Mouse (Mus musculus): ENCODE results near the gene Olfr62. TPM values are rescaled to one million over a fixed set of nuclear protein-coding genes. Genes with fewer than 3 reads are reported as not detected.

The Olfr62 gene
- polyA plus RNA-seq, 1 experiment = not detected

DNA sequence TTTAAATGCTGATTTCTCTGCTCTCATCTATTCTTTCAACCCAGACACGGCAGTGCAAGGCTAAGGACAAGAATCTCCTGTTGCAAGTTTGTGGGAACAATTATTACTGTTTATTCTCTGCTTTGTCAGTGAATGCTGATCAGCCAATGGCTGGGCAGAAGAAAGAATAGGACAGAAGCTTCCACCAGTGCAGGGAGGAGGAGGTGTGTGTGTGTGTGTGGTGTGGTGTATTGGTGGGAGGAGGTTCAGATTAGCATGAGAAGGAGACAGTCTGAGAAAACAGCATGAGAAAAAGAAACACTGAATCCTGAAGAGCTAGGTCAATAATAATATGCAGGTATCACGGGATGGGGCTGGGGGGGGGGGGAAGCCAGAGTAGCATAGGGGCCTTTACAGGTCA lies 35.1 kb downstream of the Olfr62 start:
- TF ChIP-seq POLR2A (IDR thresholded peaks at IDR 0.05; ENCODE audit: control insufficient read depth, extremely low read depth, insufficient read depth, low read length, poor library complexity) (no peak), CTCF (IDR thresholded peaks at IDR 0.05; ENCODE audit: borderline replicate concordance, control insufficient read depth, extremely low read depth, insufficient read depth, low read length, poor library complexity) (no peak)
- no peaks in the 10 kb centered on the region for H3K27me3 ChIP-seq (ENCODE audit: control insufficient read depth, insufficient read depth, low read length)
- no peak overlapping the region for H3K27ac ChIP-seq (ENCODE audit: control insufficient read depth, insufficient read depth, low read length)
- 79% methylated on average over 2 of the region's 2 CpGs for WGBS
- no peak for DNase-seq
- H3K4me1 ChIP-seq (replicated peaks; ENCODE audit: control insufficient read depth, insufficient read depth, low read length) = no peaks in the 10 kb centered on the region
- H3K36me3 ChIP-seq (ENCODE audit: control insufficient read depth, insufficient read depth, low read length) = no peaks in the 10 kb centered on the region
- H3K4me3 ChIP-seq (ENCODE audit: control insufficient read depth, insufficient read depth, low read length) = no peak overlapping the region

DNA sequence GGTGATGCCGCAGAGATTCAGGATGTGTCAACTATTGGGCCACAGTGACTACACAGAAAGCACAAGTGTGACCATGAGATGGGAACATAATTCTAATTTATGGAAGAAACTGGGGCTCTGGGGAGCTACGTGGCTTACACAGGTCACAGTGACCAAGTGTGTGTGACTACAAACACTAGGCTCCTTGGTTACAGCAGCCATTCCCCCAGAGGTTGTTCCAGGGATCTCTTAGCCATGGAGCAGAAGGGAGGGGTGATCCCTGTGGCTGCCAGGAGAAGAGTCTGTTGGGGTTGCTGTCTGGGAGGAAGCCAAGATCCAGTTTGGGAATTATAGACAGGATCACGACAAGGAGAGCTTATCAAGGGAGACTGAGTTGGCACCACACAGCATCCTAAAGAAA lies 44.5 kb downstream of the Olfr62 start, which contains the start of gene Olfr1341:
Gene Olfr1341 (plus strand): TSS at position 301 of the 400 bp plus-strand sequence.
- 89% methylated on average over 3 of the region's 3 CpGs for WGBS

DNA sequence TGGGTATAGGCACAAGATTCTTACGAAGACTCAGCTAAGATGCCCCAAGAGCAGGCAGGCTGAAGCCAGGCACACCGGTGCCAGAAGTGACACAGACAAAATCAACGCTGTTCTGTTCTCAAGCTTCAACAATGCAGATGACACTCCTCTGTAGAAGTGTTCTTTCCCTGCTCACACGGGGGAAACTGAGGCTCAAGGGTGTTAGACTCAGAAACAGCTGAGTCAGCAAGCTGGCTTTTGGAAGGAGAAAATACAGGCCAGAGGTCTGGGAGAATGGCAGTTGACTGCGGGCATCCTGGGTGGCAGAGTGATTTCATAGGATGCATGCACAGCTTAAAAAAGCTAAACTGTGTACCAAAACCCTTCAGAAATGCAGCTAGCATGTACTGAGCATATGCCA lies 49.3 kb downstream of the Olfr62 start:
- Histone ChIP-seq H3K27ac (ENCODE audit: control insufficient read depth, insufficient read depth, low read length) (no peak overlapping the region), H3K27me3 (ENCODE audit: control insufficient read depth, insufficient read depth, low read length) (no peaks in the 10 kb centered on the region), H3K4me3 (ENCODE audit: control insufficient read depth, insufficient read depth, low read length) (no peak overlapping the region), H3K36me3 (ENCODE audit: control insufficient read depth, insufficient read depth, low read length) (no peaks in the 10 kb centered on the region), H3K4me1 (replicated peaks; ENCODE audit: control insufficient read depth, insufficient read depth, low read length) (no peaks in the 10 kb centered on the region)
- no peak for DNase-seq
- 83% methylated on average over 5 of the region's 5 CpGs for WGBS
- TF ChIP-seq POLR2A (IDR thresholded peaks at IDR 0.05; ENCODE audit: control insufficient read depth, extremely low read depth, insufficient read depth, low read length, poor library complexity) (no peak), CTCF (IDR thresholded peaks at IDR 0.05; ENCODE audit: borderline replicate concordance, control insufficient read depth, extremely low read depth, insufficient read depth, low read length, poor library complexity) (no peak)

More for the DNA sequence above, 44.5 kb downstream of the Olfr62 start, which contains the start of gene Olfr1341:
- Histone ChIP-seq H3K36me3 (ENCODE audit: control insufficient read depth, insufficient read depth, low read length) (no peaks in the 10 kb centered on the region), H3K4me3 (ENCODE audit: control insufficient read depth, insufficient read depth, low read length) (no peak within 1 kb of the TSS), H3K27ac (ENCODE audit: control insufficient read depth, insufficient read depth, low read length) (no peak within 1 kb of the TSS), H3K4me1 (replicated peaks; ENCODE audit: control insufficient read depth, insufficient read depth, low read length) (no peaks in the 10 kb centered on the region), H3K27me3 (ENCODE audit: control insufficient read depth, insufficient read depth, low read length) (no peaks in the 10 kb centered on the region)
- TF ChIP-seq CTCF (IDR thresholded peaks at IDR 0.05; ENCODE audit: borderline replicate concordance, control insufficient read depth, extremely low read depth, insufficient read depth, low read length, poor library complexity) (no peak), POLR2A (IDR thresholded peaks at IDR 0.05; ENCODE audit: control insufficient read depth, extremely low read depth, insufficient read depth, low read length, poor library complexity) (no peak)
- DNase-seq = no peak

DNA sequence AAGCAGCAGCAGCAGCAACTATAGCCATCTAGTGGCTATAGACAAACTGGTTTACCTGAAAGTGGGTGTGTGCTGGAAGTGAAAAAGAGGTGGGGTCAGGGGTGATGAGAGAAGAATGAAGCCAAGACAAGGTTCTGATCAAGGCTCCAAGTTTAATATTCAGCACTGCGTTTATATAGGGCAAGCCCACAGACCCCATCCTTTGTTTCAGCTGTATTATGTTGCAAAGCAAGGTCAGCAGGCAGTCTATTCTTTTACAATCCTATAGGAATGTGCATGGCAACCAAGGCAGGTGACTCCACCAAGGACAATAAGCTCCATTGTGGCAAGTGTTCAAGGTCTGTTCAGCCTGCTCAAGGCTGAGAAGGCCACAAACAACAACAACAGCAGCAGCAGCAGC lies 52.9 kb downstream of the Olfr62 start:
- TF ChIP-seq CTCF (IDR thresholded peaks at IDR 0.05; ENCODE audit: borderline replicate concordance, control insufficient read depth, extremely low read depth, insufficient read depth, low read length, poor library complexity) = no peak
- TF ChIP-seq POLR2A (IDR thresholded peaks at IDR 0.05; ENCODE audit: control insufficient read depth, extremely low read depth, insufficient read depth, low read length, poor library complexity) = no peak
- Histone ChIP-seq H3K4me3 (ENCODE audit: control insufficient read depth, insufficient read depth, low read length) (no peak overlapping the region), H3K4me1 (replicated peaks; ENCODE audit: control insufficient read depth, insufficient read depth, low read length) (no peaks in the 10 kb centered on the region), H3K36me3 (ENCODE audit: control insufficient read depth, insufficient read depth, low read length) (no peaks in the 10 kb centered on the region), H3K27me3 (ENCODE audit: control insufficient read depth, insufficient read depth, low read length) (no peaks in the 10 kb centered on the region), H3K27ac (ENCODE audit: control insufficient read depth, insufficient read depth, low read length) (no peak overlapping the region)
- WGBS = 77% methylated on average over 1 of the region's 1 CpGs
- DNase-seq = no peak

Other genes starting within 250 kb of the Olfr62 start
- gene Szt2, start 249.7 kb upstream of the Olfr62 start, polyA plus RNA-seq (2012; rRNA removed) = 90.6 and 96.7 TPM in 2 replicates
- gene Med8, start 249.6 kb upstream of the Olfr62 start, polyA plus RNA-seq (2012; rRNA removed) = 40.1 and 40.8 TPM in 2 replicates
- gene Elovl1, start 230.9 kb upstream of the Olfr62 start, polyA plus RNA-seq (2012; rRNA removed) = 127 and 155 TPM in 2 replicates
- gene Cdc20, start 221.6 kb upstream of the Olfr62 start, polyA plus RNA-seq (2012; rRNA removed) = 152 and 211 TPM in 2 replicates
- gene Mpl, start 201.4 kb upstream of the Olfr62 start, polyA plus RNA-seq (2012; rRNA removed) = 0.11 and 0.28 TPM in 2 replicates
- 9.4 and 11.7 TPM in 2 replicates for gene Tie1, start 168.9 kb upstream of the Olfr62 start, polyA plus RNA-seq (2012; rRNA removed)
- gene 2610528J11Rik, start 132.0 kb upstream of the Olfr62 start, polyA plus RNA-seq (2012; rRNA removed) = 1.6 and 2.1 TPM in 2 replicates
- gene Tmem125, start 114.9 kb upstream of the Olfr62 start, polyA plus RNA-seq (2012; rRNA removed) = 1.7 and 2.1 TPM in 2 replicates
- 0.05 TPM in 2 replicates for gene Cfap57, start 38.2 kb upstream of the Olfr62 start, polyA plus RNA-seq (2012; rRNA removed)
- 29.7 and 32.1 TPM in 2 replicates for gene Ebna1bp2, start 38.2 kb upstream of the Olfr62 start, polyA plus RNA-seq (2012; rRNA removed)
- 0.13 TPM in 1 of 2 replicates, not detected in the other for gene Olfr1342, start 33.8 kb downstream of the Olfr62 start, polyA plus RNA-seq (2012; rRNA removed)
- 0.15 TPM in 1 of 2 replicates, not detected in the other for gene Olfr1341, start 44.6 kb downstream of the Olfr62 start, polyA plus RNA-seq (2012; rRNA removed)
- gene Olfr1340, start 61.2 kb downstream of the Olfr62 start, polyA plus RNA-seq (2012; rRNA removed) = not detected in 2 replicates
- not detected in 2 replicates for gene Olfr1339, start 73.2 kb downstream of the Olfr62 start, polyA plus RNA-seq (2012; rRNA removed)
- gene Olfr1338, start 99.8 kb downstream of the Olfr62 start, polyA plus RNA-seq (2012; rRNA removed) = not detected in 2 replicates
- gene Olfr1337, start 123.6 kb downstream of the Olfr62 start, polyA plus RNA-seq (2012; rRNA removed) = 0.11 TPM in 1 of 2 replicates, not detected in the other
- not detected in 2 replicates for gene Olfr1335, start 151.0 kb downstream of the Olfr62 start, polyA plus RNA-seq (2012; rRNA removed)
- not detected in 2 replicates for gene Olfr1333, start 177.3 kb downstream of the Olfr62 start, polyA plus RNA-seq (2012; rRNA removed)
- gene Olfr1331, start 205.7 kb downstream of the Olfr62 start, polyA plus RNA-seq (2012; rRNA removed) = not detected in 2 replicates
- not detected in 2 replicates for gene Olfr1330, start 229.6 kb downstream of the Olfr62 start, polyA plus RNA-seq (2012; rRNA removed)

All from thymus, adult 2 months (tissue).